Mouse (Mus musculus): ENCODE measurements around the gene Atg3. TPM values are rescaled to one million over a fixed set of nuclear protein-coding genes. Genes with fewer than 3 reads are reported as not detected.

The Atg3 gene
- polyA plus RNA-seq, 1 experiment = 52.2 TPM

DNA sequence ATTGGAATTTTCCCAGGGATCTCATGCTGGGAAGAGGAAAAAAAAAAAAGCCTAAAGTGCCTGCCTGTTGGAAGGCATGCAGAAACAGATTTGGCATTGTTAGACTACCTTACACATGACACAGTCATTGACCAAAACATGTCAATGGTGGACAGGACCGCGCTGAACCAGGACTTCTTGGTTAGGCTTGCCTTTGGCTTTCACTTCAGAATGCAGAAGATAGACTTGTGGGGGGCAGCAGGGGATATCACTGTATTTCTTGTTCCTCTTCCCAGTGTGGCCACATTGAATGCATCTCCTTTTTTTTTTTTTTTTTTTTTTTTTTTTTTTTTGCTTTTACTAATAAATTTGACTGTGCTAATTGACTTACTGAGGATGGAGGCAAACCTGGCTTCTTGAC, 42.8 kb downstream of the Atg3 start:
- Histone ChIP-seq H3K27ac (ENCODE audit: insufficient read depth, low read depth, low read length) (no peak overlapping the region), H3K4me3 (ENCODE audit: insufficient read depth, low read length) (no peak overlapping the region), H3K4me1 (ENCODE audit: control insufficient read depth, insufficient read depth, low read length) (no peaks in the 10 kb centered on the region)
- TF ChIP-seq POLR2A (IDR thresholded peaks at IDR 0.05; ENCODE audit: borderline replicate concordance, low read depth, low read length) = no peak

DNA sequence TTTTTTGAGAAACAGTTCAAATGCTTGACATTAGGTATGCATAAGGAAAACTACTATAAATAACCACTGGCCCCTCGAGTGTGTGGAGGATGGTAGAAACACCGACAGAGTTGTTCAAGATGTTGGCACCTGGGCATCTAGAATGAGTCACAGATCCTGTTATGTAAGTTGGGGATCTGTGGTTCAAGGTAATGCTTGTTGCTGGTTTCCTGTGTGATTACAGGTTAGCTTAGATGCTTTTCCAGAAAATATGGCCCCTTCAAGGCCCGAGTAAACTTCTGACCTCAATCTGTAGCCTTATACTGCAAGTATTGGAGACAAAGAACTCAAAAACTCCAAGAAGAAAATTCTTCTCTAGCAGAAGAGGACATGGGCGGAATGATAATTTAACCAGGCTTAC, 45.9 kb downstream of the Atg3 start:
- Histone ChIP-seq H3K27ac (ENCODE audit: insufficient read depth, low read depth, low read length) (no peak overlapping the region), H3K4me1 (ENCODE audit: control insufficient read depth, insufficient read depth, low read length) (no peaks in the 10 kb centered on the region), H3K4me3 (ENCODE audit: insufficient read depth, low read length) (no peak overlapping the region)
- no peak for TF ChIP-seq POLR2A (IDR thresholded peaks at IDR 0.05; ENCODE audit: borderline replicate concordance, low read depth, low read length)
- no peak for TF ChIP-seq CTCF (IDR thresholded peaks at IDR 0.05; ENCODE audit: low read depth, low read length)

DNA sequence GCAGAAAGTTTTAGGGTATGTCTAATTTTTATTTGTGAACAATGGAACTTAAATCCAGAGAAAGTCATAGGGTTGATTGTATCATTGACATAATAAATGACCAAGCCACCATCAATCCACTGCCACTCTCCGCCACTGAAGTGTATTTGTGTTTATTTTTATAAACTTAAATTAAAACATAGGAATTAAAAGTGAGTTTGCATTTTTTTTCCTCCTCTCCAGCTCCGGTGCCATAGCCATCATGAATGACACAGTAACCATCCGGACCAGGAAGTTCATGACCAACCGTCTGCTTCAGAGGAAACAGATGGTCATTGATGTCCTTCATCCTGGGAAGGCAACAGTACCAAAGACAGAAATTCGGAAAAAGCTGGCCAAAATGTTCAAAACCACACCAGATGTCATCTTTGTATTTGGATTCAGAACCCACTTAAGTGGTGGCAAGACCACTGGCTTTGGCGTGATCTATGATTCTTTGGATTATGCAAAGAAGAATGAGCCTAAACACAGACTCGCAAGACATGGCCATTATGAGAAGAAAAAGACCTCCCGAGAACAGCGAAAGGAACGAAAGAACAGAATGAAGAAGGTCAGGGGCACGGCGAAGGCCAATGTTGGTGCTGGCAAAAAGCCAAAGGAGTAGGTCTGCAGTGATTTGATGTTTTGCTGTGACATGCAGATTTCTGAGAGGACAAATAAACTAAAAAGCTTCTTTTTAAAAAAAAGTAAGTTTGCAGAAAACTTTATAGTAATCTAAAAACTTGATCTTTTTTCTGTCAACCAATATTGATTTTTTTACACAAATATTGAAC, 46.5 kb downstream of the Atg3 start:
- TF ChIP-seq CTCF (IDR thresholded peaks at IDR 0.05; ENCODE audit: low read depth, low read length) = no peak
- TF ChIP-seq POLR2A (IDR thresholded peaks at IDR 0.05; ENCODE audit: borderline replicate concordance, low read depth, low read length) = no peak
- Histone ChIP-seq H3K27ac (ENCODE audit: insufficient read depth, low read depth, low read length) (no peak overlapping the region), H3K4me1 (ENCODE audit: control insufficient read depth, insufficient read depth, low read length) (no peaks in the 10 kb centered on the region), H3K4me3 (ENCODE audit: insufficient read depth, low read length) (no peak overlapping the region)

DNA sequence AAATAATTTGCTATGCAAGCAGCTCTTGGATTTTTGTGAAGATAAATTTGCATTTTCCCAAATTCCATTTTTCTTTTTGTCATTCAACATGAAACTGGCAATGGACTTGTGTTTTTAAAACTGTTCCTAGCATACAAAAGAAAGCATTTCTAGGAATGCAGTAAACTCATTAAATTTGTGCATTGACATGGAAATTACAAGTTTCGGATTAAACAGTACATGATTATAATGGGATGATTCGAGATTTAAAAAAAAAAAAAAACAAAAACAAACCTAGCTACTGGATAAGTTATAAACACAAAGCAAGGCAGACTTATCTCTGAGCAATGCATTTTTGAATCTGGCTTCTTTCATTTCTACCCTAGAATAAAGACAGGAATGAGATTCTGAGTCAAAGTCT, 63.4 kb downstream of the Atg3 start:
- TF ChIP-seq POLR2A (IDR thresholded peaks at IDR 0.05; ENCODE audit: borderline replicate concordance, low read depth, low read length) = no peak
- no peak for TF ChIP-seq CTCF (IDR thresholded peaks at IDR 0.05; ENCODE audit: low read depth, low read length)

DNA sequence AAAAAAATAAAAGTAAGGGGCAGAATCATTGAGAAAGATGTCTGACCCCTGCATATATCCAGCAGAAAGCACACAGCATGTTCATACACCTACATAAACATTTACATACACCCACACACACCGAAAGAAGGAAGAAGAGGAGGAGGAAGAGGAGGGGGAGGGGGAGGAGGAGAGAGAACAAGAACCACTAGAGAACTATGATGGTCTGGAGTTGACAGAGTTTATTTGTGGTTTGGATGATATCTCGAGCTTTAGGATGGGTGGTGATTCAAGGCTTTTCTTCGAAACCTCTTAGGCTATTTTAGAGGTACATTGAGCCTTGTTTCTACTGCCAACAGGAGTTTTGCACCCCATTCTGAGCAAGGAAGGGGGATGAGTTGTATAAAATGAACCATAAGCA, 64.2 kb downstream of the Atg3 start:
- H3K4me3 ChIP-seq (ENCODE audit: insufficient read depth, low read length) = no peak overlapping the region
- H3K4me1 ChIP-seq (ENCODE audit: control insufficient read depth, insufficient read depth, low read length) = no peaks in the 10 kb centered on the region
- H3K27ac ChIP-seq (ENCODE audit: insufficient read depth, low read depth, low read length) = no peak overlapping the region
- TF ChIP-seq POLR2A (IDR thresholded peaks at IDR 0.05; ENCODE audit: borderline replicate concordance, low read depth, low read length) (no peak), CTCF (IDR thresholded peaks at IDR 0.05; ENCODE audit: low read depth, low read length) (no peak)

More for the DNA sequence above, 63.4 kb downstream of the Atg3 start:
- no peak overlapping the region for H3K27ac ChIP-seq (ENCODE audit: insufficient read depth, low read depth, low read length)
- H3K4me1 ChIP-seq (ENCODE audit: control insufficient read depth, insufficient read depth, low read length) = no peaks in the 10 kb centered on the region
- H3K4me3 ChIP-seq (ENCODE audit: insufficient read depth, low read length) = no peak overlapping the region

DNA sequence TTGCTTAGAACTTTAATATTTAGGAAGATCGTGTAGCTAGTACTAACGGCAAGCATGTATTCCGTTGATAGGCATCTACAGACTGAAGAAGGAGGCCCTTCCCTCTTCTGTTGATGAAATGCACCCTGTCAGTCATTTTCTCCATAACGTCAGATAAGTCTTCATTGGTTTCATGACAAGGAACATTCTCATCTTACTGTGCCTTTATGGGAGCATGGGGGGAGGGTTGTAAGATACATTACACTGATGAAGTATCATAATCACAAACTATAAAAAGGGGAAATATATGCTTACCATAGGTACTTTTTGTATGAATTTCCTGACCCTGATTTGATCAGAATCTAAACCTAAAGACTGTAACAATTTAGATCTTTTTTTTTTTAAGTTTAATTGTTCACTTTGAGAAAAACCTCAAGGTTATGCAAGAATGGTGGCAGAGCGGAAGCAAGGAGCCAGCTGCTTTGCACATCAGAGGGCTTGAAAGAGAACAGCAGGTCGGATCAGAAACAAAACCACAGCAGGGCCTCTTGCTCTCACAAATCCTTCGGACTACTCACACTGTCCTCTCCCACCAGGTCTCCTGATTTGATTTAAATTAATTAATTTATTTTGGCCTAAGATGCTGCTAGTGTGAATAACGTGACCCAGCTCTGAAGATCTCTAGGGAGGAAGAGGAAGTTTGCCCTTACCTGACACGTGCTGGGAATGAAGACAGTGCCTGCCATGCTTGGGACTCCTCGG, 65.2 kb downstream of the Atg3 start, which contains the start of gene Btla:
TSS of gene Btla (plus strand) at position 668 of the 741 bp plus-strand sequence.
- no peak for TF ChIP-seq CTCF (IDR thresholded peaks at IDR 0.05; ENCODE audit: low read depth, low read length)
- no peak for TF ChIP-seq POLR2A (IDR thresholded peaks at IDR 0.05; ENCODE audit: borderline replicate concordance, low read depth, low read length)
- no peak within 1 kb of the TSS for H3K27ac ChIP-seq (ENCODE audit: insufficient read depth, low read depth, low read length)
- H3K4me3 ChIP-seq (ENCODE audit: insufficient read depth, low read length) = no peak within 1 kb of the TSS
- no peaks in the 10 kb centered on the region for H3K4me1 ChIP-seq (ENCODE audit: control insufficient read depth, insufficient read depth, low read length)

DNA sequence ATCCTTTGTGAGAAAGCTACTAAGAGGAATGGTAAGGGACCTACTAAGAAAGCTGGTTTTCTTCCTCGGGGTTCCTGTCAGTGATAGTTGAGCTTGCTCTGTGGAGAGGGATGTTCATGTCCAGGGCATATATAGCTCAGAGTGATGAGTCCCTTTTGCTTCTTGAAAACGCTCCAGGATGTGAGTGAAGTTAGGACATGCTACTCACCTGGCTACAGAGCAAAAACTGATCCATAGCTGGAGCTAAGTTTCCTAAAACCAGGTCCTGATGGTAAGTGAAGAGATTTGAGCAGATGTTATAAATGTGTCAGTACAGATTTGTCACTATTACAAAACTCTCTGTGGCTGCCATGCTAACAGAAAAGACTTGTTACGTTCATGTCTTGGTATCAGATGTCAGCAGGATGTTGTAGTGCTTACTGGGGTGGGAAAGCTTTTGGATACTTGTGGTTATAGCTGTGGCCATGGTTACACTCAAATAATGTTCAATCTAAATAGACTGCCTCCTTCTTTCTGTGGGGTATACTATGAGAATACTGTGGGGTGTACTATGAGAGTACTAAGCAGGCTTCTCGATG, 65.9 kb downstream of the Atg3 start:
- Histone ChIP-seq H3K4me1 (ENCODE audit: control insufficient read depth, insufficient read depth, low read length) (no peaks in the 10 kb centered on the region), H3K27ac (ENCODE audit: insufficient read depth, low read depth, low read length) (no peak overlapping the region), H3K4me3 (ENCODE audit: insufficient read depth, low read length) (no peak overlapping the region)
- no peak for TF ChIP-seq POLR2A (IDR thresholded peaks at IDR 0.05; ENCODE audit: borderline replicate concordance, low read depth, low read length)
- TF ChIP-seq CTCF (IDR thresholded peaks at IDR 0.05; ENCODE audit: low read depth, low read length) = no peak

DNA sequence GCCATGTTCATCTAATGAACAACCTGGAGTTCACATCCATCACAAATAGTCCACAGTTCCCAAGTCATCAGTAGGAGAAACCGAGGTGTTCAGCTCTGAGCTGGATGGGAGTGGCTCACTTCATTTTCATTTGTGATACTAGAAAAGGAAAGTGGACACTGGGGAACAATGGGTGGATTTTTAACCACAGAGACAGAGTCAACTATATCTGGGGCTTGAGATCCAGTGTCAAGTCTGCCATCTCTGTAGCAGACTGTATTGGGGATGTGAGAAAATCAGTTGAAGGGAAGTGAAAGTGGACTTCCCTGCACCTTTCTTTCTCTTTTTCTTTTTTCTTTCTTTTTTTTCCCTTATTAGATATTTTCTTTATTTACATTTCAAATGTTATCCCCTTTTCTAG, 68.4 kb downstream of the Atg3 start:
- Histone ChIP-seq H3K4me1 (ENCODE audit: control insufficient read depth, insufficient read depth, low read length) (no peaks in the 10 kb centered on the region), H3K4me3 (ENCODE audit: insufficient read depth, low read length) (no peak overlapping the region), H3K27ac (ENCODE audit: insufficient read depth, low read depth, low read length) (no peak overlapping the region)
- no peak for TF ChIP-seq CTCF (IDR thresholded peaks at IDR 0.05; ENCODE audit: low read depth, low read length)
- no peak for TF ChIP-seq POLR2A (IDR thresholded peaks at IDR 0.05; ENCODE audit: borderline replicate concordance, low read depth, low read length)

DNA sequence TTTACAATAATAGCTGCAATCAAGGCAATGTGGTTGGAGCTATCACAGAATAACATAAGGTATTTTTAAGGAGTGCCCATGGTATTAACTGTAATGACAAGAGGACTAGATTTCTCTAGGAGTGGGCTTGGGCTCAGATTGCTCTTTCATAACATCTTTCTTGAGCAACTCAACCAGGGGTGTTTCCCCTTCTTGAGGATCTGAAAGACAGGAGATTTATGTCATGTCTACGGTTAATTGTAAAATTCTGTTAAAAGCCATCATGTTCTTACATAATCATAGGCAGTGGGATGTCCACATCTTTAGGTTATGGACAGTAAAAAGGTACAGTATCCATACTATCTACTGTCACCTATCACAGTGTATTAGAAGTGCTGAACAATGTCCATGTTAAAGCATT, 72.7 kb downstream of the Atg3 start:
- no peak overlapping the region for H3K27ac ChIP-seq (ENCODE audit: insufficient read depth, low read depth, low read length)
- H3K4me3 ChIP-seq (ENCODE audit: insufficient read depth, low read length) = no peak overlapping the region
- no peaks in the 10 kb centered on the region for H3K4me1 ChIP-seq (ENCODE audit: control insufficient read depth, insufficient read depth, low read length)
- no peak for TF ChIP-seq CTCF (IDR thresholded peaks at IDR 0.05; ENCODE audit: low read depth, low read length)
- no peak for TF ChIP-seq POLR2A (IDR thresholded peaks at IDR 0.05; ENCODE audit: borderline replicate concordance, low read depth, low read length)

DNA sequence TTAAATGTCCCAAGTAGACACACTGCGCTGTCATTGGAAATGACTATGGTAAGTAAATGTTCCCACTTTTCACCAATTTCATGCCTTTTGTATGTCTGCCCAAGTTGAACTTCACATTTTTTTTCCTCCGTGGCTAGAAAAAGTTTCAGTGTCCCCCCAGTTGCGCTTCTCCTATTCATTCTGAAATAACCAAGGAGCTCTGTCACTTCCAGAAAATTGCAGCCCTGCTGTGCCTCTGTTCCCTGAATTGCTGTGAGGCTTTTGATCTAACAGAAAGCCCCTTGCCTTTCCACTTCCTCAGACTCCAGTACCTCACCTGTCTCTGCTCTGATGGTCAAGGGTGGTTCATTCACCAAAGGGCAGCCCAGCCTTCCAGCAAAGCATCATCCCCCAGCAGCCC, 74.4 kb downstream of the Atg3 start:
- no peak for TF ChIP-seq POLR2A (IDR thresholded peaks at IDR 0.05; ENCODE audit: borderline replicate concordance, low read depth, low read length)
- no peak for TF ChIP-seq CTCF (IDR thresholded peaks at IDR 0.05; ENCODE audit: low read depth, low read length)
- no peak overlapping the region for H3K4me3 ChIP-seq (ENCODE audit: insufficient read depth, low read length)
- H3K4me1 ChIP-seq (ENCODE audit: control insufficient read depth, insufficient read depth, low read length) = no peaks in the 10 kb centered on the region
- H3K27ac ChIP-seq (ENCODE audit: insufficient read depth, low read depth, low read length) = no peak overlapping the region

Other genes starting within 250 kb of the Atg3 start
- gene Cd200r3, start 215.1 kb upstream of the Atg3 start, polyA plus RNA-seq (2012; ENCODE audit: insufficient read depth, insufficient read length, missing spikeins) = 0.63 TPM in 1 of 2 replicates, not detected in the other
- gene Ccdc80, start 65.4 kb upstream of the Atg3 start, polyA plus RNA-seq (2012; ENCODE audit: insufficient read depth, insufficient read length, missing spikeins) = 1.5 and 1.6 TPM in 2 replicates
- gene Slc35a5, start 79 bp upstream of the Atg3 start, polyA plus RNA-seq (2012; ENCODE audit: insufficient read depth, insufficient read length, missing spikeins) = 61.8 and 65.1 TPM in 2 replicates
- not detected in 2 replicates for gene Btla, start 65.5 kb downstream of the Atg3 start, polyA plus RNA-seq (2012; ENCODE audit: insufficient read depth, insufficient read length, missing spikeins)